Mouse (Mus musculus) heart, postnatal 4 days (tissue): ENCODE results near the gene Acss3. TPM values are rescaled to one million over a fixed set of nuclear protein-coding genes. Genes with fewer than 3 reads are reported as not detected.
A peak's percentile ranks its signal among the peaks of the same experiment; 100 is the strongest.

ENCODE experiments used
- DNase-seq: peaks from one replicate; pipeline ENCODE4 v3.0.0; 2021
- total RNA-seq, 2 experiments: library from RNA; stranded (reverse); gene quantifications; 2 replicates each; pipeline ENCODE4 v1.2.3; 2021

Gene Acss3
- 1 to 10 TPM; 6.4 to 8.0 TPM for total RNA-seq

DNA sequence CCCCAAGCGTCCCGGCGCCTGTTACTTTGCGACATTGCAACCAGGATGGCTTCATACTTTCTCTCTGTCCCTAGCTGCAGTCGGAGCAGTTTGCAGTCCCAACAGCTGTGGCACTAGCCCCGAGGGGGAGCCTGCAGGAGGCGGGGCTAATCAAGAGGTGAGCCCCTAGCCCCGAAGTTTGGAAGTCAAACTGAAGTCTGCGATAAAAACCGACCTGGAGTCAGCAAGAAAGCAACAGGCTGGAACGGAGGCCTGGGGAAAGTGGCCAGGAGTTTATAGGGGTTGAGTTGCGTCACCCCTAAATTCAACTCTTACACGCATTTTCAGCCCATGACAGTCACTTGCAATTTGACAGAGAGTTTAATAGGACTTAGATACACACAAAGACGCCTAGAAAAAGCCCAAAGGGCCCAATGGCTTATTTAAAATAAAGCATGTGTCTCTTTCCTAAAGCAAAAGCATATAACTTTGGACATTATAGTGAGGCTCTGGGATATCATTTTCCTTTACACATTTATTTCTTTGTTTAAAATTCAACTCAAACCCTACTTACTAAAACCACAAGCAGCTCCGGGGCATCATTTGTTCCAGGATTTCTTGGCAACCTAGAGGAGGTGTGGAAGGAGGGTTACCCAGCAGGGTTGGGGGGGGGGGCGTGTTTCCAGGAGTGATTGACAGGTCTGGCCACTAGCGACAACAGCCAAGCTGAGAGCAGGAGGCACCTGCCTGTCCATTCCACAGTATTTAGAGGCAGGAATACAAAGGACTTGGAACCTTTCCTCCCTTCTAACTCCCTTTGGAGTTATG is at the start of gene Acss3:
TSS of gene Acss3 (minus strand) at position 140 of the 807 bp plus-strand sequence.
- peak; percentile 64 for DNase-seq

DNA sequence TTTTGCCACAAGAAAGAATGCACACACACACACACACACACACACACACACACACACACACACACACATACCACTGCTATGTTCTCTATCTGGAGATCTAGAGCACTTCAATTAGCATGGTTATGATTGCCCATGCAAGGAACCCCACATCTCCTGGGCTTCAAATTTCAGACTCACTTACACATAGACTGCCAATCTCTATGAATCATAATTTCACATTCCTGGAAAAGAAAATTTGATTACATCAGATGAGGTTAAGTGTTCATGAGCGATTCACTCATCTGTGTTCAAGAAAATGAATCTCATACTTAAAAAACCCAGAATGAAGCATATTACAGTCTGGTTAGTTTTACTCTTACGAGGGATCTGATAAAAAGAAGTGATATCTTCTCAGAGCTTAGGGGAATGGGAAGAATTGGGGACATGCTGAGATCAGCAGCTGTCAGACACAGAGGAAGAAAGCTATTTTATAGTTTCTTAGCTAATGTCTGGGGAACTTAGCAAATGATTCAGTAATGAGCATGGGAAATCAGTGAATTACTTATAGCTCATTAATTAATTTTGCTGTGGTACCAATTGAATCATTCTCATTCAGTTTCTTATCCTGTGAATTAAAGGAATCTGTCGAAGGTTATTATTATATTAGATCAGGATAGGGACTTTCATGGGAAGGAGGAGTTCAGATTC is 48.7 kb upstream of the Acss3 start:
- DNase-seq: no peak

DNA sequence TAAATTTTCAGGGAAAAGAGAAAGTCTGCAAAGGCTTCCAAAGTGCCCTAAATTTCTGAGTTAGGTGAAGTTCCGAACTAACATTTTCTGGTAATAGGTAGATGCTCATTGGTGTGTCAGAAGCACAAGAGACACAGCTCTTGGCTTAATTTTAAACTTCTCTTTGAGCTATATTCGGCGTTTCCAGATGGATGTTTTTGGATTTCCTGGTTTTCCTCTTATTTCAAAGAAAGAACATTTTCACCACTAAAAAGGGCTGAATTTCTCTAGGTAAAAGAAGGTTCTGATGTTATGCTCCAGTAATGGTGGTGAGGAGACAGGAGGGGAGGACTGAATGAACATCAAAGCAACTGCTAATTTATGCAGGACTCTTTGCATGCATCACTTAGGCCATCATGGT is 43.0 kb upstream of the Acss3 start:
- no peak for DNase-seq

DNA sequence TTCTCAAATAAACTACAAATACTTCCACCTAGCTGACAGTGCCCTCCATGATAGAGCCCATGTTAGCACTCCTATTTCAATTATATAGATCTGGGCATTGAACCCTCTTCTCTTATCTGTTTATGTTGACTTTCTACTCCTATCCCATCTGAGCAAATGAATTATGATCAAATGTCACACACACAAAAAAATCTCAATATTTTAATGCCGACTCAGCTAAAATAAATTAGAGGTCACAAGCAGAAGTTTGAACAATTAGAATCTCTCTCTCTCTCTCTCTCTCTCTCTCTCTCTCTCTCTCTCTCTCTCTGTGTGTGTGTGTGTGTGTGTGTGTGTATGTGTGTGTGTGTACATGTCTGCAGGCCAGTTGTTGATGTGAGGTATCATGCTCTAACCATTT is 25.3 kb upstream of the Acss3 start:
- DNase-seq: no peak

DNA sequence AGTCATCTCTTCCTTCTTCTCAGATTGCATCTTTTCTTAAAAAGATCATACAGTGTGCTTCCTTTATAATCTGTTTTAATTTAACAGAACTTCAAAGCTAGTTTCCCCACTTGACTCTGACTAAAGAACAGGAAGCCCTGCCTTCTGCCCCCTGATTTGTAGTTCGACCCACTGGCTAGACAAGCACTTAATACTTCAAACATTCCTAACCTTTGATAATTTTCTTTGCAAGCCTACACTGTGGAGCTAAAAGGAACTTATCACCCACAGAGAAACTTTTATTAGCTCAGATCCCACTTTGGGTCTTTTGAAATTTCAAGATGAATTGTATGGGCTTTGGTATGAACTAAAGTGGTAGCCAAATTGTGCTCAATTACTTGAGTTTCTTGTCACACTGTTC is 20.5 kb upstream of the Acss3 start:
- no peak for DNase-seq

DNA sequence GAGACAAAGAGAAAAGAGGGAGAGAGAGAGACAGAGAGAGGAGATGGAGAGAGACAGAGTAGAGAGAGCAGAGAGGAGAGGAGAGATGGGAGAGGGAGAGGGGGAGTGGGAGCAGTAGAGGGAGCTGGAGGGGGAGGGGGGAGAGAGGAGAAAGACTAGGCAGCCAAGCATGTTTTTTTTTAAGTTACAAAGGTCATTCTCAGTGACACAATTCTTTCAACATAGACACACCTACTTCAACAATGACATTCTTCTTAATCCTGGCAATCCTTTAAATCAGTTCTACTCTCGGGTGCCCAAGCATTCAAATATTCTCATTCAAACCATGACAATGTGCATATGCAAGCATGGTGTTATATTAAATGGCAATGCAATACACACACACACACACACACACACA is 19.4 kb upstream of the Acss3 start:
- no peak for DNase-seq

DNA sequence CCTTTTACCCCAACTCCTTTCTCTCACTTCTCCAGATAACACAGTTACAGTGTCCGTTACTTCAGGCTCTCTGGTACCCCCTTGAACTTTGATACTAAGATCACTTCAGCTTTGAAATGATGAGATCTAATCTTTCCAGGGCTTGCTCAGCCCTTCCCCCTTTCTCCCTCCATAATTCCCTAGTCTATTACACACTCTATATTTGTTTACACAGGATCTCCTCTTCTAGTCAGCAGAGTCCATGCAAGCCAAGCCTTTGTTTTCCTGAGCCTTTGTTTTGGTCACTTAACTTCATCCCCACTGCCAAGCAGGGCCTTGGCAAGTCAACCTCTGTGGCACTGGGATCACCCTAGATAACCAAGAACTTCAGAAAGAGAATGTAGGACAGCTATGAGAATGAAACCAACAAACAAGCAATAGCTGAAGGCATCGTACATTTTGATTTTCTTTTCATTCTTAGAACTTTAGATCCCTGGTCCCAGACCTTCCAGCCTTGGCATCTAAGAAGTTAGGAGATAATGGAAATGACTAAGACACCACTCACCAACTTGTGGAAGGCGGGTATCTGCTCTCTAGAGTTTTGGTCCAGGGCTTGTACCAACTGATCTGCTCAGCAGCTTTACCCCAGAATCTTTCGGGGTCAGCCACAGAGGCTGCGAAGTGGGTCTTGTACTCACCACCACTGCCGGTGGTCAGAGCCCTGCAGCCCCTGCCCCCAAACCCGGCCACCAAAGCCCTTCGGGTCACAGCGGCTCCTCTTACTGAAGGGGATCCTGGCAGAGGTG is 532 bp downstream of the Acss3 start:
- DNase-seq: no peak

DNA sequence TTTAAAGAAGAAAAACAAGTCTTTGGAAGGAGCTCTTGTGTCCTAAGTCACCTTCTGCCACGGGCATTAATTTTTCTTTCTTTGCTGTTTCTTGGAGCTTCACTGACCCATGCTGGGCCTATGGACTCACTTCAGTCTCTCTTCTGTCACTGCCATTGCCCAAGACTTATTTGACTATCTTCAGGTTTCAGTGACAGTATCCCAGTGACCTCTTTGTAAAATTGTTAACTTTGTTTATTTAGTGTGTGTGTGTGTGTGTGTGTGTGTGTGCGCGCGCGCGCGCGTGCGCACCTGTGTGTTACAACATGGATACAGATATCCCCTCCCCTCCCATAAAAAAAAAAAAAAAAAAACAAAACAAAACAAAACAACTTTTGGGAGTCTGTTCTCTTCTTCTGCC is 2.2 kb downstream of the Acss3 start:
- no peak for DNase-seq

DNA sequence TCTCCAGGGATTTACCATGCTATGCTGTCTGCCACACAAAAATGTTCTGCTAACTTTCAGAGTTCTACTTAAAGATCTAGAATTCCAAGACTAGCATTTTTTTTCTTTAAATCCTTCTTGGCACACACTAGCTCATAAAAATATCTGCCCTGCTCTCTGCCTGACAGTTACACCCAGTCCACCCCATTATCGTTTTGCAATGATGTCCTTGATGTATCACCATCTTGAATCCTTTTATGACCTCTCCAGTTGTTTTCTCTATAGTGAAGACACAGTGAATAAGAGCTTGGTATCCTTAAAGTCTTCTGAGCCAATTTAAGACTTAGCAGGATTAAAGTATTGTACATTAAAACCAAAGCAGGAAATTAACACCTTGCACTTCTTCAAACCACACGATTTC is 4.3 kb downstream of the Acss3 start:
- no peak for DNase-seq

DNA sequence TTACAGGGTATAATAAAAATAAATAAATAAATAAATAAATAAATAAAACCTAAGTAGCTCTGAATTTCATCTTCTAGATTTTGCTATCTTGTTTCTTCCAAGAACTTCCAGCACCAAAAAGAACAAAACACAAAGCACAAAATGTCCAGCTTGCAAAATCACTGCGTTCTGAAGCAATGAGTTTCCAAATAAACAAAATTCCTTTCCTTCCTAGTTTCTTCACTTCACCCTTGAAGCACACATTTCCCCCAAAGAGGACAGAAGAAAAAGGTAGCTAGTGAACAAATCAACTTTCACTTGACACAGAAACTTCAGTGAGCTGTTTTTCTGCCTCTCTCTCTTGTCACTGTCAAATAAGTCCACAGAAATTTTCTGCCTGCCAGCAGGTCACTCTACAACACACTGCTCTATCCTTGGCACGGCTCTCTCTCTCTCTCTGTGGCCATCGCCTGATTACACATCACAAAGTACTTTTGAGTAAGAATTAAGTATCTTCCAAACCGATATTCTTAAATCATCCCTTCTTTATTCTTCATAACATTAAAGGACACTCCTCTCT is 6.7 kb downstream of the Acss3 start:
- no peak for DNase-seq

DNA sequence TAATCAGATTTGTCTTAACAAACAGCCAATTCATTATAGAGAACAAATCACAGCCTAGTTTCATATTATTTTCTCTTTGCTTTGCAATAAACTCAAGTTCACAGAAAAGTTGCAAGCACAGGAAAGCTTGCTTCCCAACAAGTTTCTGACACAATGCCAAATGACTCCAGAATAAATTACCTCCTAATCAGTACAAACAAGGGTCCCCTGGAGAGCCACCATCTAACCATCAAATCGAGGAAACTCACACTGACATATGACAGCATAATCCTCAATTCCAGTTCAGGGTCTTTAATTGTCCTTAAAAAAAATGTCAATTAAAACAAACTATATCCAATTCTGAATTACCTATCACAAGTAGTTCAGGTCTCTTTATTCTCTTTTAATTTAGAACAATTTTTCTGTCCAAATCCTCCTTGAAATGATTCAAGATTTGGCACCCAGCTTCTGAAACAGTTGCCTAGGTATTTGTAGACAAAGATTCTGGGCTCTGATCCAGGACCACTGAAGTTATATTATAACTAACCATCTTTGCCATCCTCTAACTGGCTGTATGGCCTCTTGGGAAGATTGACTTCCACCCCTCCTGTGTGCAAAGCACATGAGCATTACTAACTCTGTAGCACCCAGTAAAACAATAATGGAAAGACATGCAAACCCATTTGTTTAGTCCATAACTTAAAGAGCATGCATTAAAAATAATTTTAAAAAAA is 7.4 kb downstream of the Acss3 start:
- DNase-seq: no peak

DNA sequence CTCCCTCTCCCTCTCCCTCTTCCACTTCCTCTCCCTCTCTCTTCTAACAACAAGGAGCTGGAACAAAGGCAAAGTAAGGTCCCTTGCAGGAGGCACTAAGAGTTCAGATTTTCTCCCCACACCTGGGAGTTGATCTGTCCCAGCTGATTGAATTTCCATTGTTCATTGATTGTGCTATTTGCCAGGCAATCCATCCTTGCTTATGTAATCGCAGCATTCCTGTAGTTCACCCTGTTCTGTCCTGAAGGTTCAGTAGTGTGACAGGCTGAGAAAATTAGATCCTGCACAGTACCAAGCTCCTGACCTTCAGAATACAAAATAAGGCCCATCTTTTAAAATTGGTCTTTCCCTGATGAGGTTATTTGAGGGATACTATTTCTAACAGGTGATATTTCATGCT is 8.3 kb downstream of the Acss3 start:
- no peak for DNase-seq

DNA sequence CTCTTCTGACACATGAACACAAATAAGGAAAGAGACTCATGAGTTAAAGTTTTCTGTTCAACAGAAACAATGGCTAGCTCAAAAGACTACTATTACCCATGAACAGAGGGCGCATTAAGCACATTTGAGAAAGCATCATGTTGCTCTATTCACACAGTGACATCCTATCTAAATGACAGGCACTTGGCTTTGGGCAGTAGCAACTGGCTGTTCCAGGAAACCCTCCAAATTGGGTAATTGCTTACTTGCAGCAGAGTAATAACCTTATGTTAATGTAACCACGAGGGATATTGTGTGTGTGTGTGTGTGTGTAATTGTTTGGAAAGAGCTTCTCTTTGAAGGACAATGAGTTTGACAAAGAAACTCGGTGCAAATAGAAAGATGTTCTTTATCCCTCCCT is 29.0 kb downstream of the Acss3 start:
- no peak for DNase-seq

DNA sequence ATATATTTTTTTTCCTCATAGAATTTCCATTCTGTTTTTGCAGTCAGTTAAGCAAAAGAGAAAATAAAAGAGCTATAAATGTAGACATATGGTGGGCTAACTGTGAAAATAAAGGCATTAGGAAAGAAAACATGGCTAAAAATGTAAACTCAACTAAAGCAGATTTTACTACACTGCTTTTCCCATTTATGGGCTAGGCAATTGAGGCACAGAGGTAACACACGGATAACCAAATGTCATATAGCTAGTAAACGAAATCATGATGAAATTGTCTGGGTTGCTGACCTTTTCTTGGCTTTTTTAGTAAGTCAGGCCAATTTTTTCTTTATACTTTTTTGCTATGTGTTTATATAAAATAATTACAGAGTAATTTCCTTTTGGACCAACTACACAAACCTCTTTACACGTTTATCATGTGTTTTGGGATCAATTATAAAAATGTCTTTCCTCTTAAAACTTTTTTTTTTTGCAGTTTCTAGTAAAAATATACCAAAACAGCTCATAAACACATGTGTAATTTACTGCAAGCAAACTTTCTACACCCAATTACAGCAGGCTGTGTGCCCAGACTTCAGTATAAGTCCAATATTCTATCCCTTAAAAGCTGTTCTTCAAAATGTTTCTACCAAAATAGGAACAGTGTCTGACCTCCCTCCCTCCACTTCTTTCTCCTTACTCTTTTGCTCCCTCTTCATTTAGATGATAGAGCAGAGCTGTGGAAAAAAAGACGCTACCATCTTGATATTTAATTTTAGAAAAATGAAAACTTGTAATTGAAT is 69.4 kb downstream of the Acss3 start:
- no peak for DNase-seq

DNA sequence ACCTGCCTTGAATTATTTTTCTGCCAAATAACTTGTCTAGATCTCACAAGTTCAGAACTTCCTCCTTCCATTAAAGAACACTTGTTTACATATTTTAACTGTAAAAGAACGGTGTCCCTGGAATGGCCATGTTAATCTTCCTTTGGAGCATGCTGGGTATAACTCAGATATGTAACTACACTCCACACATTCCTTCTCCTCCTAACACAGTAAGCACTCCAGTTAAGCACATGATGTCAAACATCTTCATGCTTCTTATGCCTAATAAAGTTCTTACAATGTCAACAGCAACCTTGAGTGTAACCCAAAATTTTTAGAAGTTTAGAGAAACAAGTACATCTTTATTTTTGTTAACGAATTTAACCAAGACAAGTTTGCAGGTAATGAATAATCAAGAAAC is 73.0 kb downstream of the Acss3 start:
- no peak for DNase-seq

DNA sequence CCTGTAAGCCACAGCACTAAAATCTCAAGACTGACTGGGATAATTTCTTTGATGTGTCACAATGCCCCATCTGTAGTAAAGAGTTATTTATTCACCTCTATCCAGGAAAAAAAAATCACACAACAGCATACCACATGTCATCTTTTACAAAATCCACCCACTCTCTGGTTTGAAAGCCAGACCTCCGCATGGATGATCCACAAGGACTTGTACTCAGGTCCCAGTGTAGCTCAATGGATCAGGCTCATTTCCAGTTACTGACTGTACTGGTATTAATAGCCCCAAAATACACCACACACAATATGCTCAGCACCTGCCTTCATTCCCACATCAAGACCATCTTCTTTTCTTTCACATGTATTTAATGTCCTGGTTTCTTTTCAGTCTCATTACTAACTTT is 80.8 kb downstream of the Acss3 start:
- no peak for DNase-seq

DNA sequence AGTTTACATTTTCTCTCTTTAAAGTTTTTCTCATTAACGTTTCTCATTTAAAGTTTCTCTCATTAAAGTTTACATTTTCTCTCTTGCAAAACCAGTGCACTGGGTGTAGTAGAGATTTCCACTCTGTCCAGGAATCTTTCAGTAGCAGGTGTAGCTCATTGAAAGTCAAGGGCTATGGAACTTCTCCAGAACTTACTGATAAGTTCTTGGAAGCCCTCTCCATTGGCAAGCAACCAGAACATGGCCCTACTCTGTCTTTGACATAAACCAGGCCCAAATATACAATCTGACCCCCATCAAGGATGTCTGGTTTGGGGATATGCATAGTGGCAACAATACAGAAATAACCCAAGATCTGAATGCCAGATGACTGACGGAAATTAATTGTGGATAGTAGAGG is 82.6 kb downstream of the Acss3 start:
- peak; percentile 66 for DNase-seq

DNA sequence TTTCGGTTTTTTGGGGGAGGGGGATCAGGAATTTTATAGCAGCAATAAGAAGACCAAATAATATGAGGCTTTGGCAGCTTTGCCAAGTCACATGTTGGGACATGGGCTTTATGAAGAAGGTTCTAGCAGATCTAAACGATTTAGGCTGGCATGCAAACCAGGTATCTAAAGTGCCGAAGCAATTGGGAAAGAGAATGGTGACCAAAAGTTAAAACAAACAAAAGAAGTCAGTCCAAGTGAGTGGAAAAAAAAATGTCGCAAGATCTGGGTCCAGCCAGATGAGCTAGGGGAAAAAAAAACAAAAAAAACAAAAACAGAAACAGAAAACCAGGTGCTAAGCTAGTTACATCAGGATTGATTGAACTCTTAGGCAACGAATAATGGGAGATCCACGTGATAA is 83.1 kb downstream of the Acss3 start:
- DNase-seq: no peak

DNA sequence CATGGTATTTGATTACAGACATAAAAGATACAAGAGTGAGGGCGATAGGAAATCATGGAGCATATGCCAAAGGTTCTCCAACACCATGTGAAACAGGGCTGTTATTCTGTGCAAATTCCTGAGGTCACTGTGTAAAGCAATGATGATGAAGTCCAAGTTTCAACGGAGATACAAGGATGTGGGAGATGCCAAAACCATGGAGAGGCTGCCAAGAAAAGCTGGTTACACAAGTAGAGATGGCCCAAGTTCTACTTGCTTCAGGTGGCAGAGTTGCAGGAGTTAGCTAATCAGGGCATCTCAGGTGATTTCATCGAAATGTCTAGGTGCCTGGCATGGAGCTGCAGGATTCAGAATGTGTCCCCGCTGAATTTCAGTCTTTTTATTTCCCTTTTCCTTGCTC is 84.3 kb downstream of the Acss3 start:
- peak; percentile 7 for DNase-seq

DNA sequence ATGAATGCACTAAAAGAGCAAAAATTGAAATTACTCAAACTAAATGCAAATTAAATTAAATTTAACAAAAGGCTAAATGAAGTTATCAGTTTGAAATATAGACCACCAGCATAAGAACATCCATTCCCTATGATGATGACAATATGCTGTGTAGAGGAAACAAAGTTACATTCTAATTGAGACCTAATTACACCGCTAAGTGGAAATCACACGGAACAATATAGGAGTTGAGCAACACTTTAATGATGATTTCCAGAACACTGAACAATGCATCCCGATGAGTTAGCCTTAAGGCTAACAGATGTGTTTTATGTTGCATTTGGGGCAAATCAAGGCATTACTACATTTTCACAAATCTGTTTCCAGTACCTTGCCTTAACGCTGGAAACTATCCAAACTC is 99.2 kb downstream of the Acss3 start:
- no peak for DNase-seq

DNA sequence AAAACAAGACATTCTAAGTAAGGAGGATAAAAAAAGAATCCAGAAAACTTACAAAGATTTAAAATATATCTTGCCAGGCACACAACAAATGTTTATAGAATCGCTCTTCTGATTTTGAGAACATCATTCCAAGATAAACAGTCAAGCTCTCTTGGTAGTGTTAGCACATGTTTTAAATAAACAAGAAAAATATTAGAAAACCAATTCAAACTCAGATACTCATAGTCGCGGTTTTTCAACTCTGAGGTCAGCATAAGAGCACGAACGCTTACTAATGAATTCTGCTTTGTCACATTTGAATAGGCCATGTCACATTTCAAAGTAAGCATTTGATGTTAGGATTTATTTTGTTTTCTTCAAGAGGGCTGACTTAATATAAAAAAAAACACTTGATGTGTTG is 102.3 kb downstream of the Acss3 start:
- DNase-seq: no peak

DNA sequence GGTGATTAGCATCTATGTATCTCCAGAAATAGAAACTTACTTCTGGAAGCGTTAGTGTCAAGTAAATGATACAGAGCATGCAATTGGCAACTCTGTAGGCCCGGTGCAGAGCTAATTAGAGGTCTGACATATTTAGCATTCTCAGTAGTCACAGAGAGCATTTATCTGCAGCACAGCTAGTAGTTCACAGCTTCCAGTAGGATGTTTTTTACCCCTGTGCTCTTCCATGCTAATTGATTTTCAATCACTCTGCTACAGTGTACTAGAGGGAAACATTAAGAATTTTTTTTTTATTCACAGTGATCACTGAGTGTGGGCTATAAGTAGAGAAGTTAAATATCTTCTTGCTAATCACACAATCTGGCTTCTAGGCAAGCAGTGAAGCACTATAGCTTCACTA is 112.3 kb downstream of the Acss3 start:
- no peak for DNase-seq
